Mouse (Mus musculus) urinary bladder, adult 2 months (tissue): ENCODE results near the gene BC055324. TPM values are rescaled to one million over a fixed set of nuclear protein-coding genes. Genes with fewer than 3 reads are reported as not detected.
A peak's percentile ranks its signal among the peaks of the same experiment; 100 is the strongest.
"Not testable (repeated sequence)": the region's sequence is repeated elsewhere in the genome, so short reads cannot be mapped to it uniquely, and the experiment has no call there.

Experiments
- DNase-seq: peaks from one replicate; pipeline ENCODE4 v3.0.0; 2022; ENCODE audit warnings: low spot score
- polyA plus RNA-seq: library from polyadenylated mRNA; depleted of rRNA; stranded (reverse); fragments of >200 nt; gene quantifications from 2 replicates; pipeline ENCODE4 v1.2.3, GENCODE M21; 2012; rRNA removed

BC055324 gene
- polyA plus RNA-seq, result 1.1 and 1.6 TPM in 2 replicates

- DNase-seq, result peak; percentile 74
These were observed at the start of gene BC055324, which contains the start of gene Mettl18 for GRCm38 (mm10) chr1:163994721-163995608. Gene BC055324 (minus strand): TSS chr1:163994796. Gene Mettl18 (plus strand): TSS chr1:163994889.

GRCm38 (mm10) chr1:164043549-164043948 lies 49.0 kb upstream of the BC055324 start:
- no peak for DNase-seq

- DNase-seq, result no peak
These were observed 46.0 kb upstream of the BC055324 start for GRCm38 (mm10) chr1:164040385-164041135.

GRCm38 (mm10) chr1:164027416-164027815 lies 32.8 kb upstream of the BC055324 start:
- DNase-seq, result no peak

GRCm38 (mm10) chr1:164025685-164026084 lies 31.1 kb upstream of the BC055324 start:
- DNase-seq, result no peak

GRCm38 (mm10) chr1:164022106-164022505 lies 27.5 kb upstream of the BC055324 start:
- not testable (repeated sequence) for DNase-seq

GRCm38 (mm10) chr1:164020746-164021145 lies 26.1 kb upstream of the BC055324 start:
- DNase-seq, result not testable (repeated sequence)

GRCm38 (mm10) chr1:164019789-164020188 lies 25.2 kb upstream of the BC055324 start:
- no peak for DNase-seq

- no peak for DNase-seq
These were observed 23.8 kb upstream of the BC055324 start for GRCm38 (mm10) chr1:164018221-164018896.

GRCm38 (mm10) chr1:164014616-164015015 lies 20.0 kb upstream of the BC055324 start:
- DNase-seq, result no peak

- DNase-seq, result no peak
These were observed 14.6 kb upstream of the BC055324 start for GRCm38 (mm10) chr1:164009235-164009634.

GRCm38 (mm10) chr1:164004311-164004710 lies 9.7 kb upstream of the BC055324 start:
- DNase-seq, result no peak

GRCm38 (mm10) chr1:164001831-164002452 lies 7.3 kb upstream of the BC055324 start:
- DNase-seq, result no peak

GRCm38 (mm10) chr1:163995609-163995913 lies 965 bp upstream of the BC055324 start:
- DNase-seq, result no peak

GRCm38 (mm10) chr1:163994173-163994720 lies 349 bp downstream of the BC055324 start:
- DNase-seq, result no peak

- DNase-seq, result no peak
These were observed 2.2 kb downstream of the BC055324 start for GRCm38 (mm10) chr1:163992371-163992770.

GRCm38 (mm10) chr1:163976515-163976914 lies 18.1 kb downstream of the BC055324 start:
- DNase-seq, result no peak

GRCm38 (mm10) chr1:163975088-163975487 lies 19.5 kb downstream of the BC055324 start:
- no peak for DNase-seq

- DNase-seq, result no peak
These were observed 20.1 kb downstream of the BC055324 start for GRCm38 (mm10) chr1:163974471-163974870.

- DNase-seq, result no peak
These were observed 30.4 kb downstream of the BC055324 start for GRCm38 (mm10) chr1:163964008-163964689.

GRCm38 (mm10) chr1:163958036-163958435 lies 36.6 kb downstream of the BC055324 start:
- DNase-seq, result no peak
